Mouse (Mus musculus) midbrain, embryonic 11.5 days (tissue): ENCODE data around the gene Supt16. TPM values are rescaled to one million over a fixed set of nuclear protein-coding genes. Genes with fewer than 3 reads are reported as not detected.

Experiments used
- ATAC-seq: fragments of 200-750 bp; cut with Nextera tagmentation; 2 replicates; pipeline ENCODE4 v1.8.0; 2017; ENCODE audit warnings: moderate TSS enrichment, moderate library complexity; ENCODE audit not compliant: low FRiP score
- DNase-seq: peaks from one replicate; pipeline ENCODE4 v3.0.0; 2015; ENCODE audit warnings: low spot score; ENCODE audit errors: missing footprints
- H3K27ac ChIP-seq: fragments of 300-500 bp; sonication (generic); 2 replicates; pipeline ENCODE4 v1.5.1; 2014; ENCODE audit warnings: low read depth, low read length
- H3K27me3 ChIP-seq: fragments of 300-500 bp; sonication (generic); 2 replicates; pipeline ENCODE4 v1.6.1; 2014; ENCODE audit warnings: mild to moderate bottlenecking, low read length, moderate library complexity, mixed read lengths; ENCODE audit not compliant: control insufficient read depth, insufficient read depth
- H3K36me3 ChIP-seq: fragments of 300-500 bp; sonication (generic); 2 replicates; pipeline ENCODE4 v1.6.1; 2014; ENCODE audit warnings: mild to moderate bottlenecking, low read length, moderate library complexity, mixed read lengths; ENCODE audit not compliant: control insufficient read depth, insufficient read depth
- H3K4me1 ChIP-seq: fragments of 300-500 bp; sonication (generic); 2 replicates; pipeline ENCODE4 v1.6.1; 2014; ENCODE audit warnings: low read length; ENCODE audit not compliant: control insufficient read depth, insufficient read depth
- H3K4me2 ChIP-seq: fragments of 300-500 bp; sonication (generic); 2 replicates; pipeline ENCODE4 v1.6.1; 2014; ENCODE audit warnings: mild to moderate bottlenecking, moderate library complexity
- H3K4me3 ChIP-seq: fragments of 300-500 bp; sonication (generic); 2 replicates; pipeline ENCODE4 v1.5.1; 2014; ENCODE audit warnings: low read depth, low read length
- H3K9ac ChIP-seq: fragments of 300-500 bp; sonication (generic); 2 replicates; pipeline ENCODE4 v1.6.1; 2014; ENCODE audit warnings: low read length
- H3K9me3 ChIP-seq: fragments of 300-500 bp; sonication (generic); 2 replicates; pipeline ENCODE4 v1.6.1; 2016; ENCODE audit warnings: low read length; ENCODE audit not compliant: control insufficient read depth
- WGBS: fragments of 180-500 bp; shearing (Covaris S2); extraction: QIAGEN DNeasy Blood & Tissue Kit; methylation state at CpG from one replicate; pipeline ENCODE4 v1.1.7; 2014; 5-methylcytosine and 5-hydroxymethylcytosine counted together
- polyA plus RNA-seq: library from polyadenylated mRNA; unstranded; fragments of >200 nt; fragmentation: Nextera tagmentation; extraction: Ambion mirVana; gene quantifications from 2 replicates; pipeline ENCODE4 v1.2.1, GENCODE M21; 2014

The Supt16 gene
- polyA plus RNA-seq, 1 experiment from 2014 or later: 81.5 TPM

DNA sequence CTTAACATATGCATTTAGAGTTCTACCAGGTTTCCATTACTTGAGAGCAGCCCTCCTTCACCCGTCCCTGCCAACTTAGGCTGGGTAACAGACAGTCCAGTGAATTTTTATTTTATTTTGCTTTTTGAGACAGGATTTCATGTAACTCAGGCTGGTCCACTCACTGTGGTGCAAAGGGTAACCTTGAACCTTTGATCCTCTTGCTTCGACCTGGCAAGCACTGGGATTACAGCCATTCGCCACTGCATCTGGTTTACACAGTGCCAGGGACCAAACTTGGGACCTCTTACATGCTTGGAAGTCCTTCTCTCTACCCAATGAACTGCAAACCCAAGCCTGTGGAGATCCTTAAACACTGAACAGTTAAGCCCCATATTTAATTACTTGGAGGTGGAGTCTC, 72.6 kb downstream of the Supt16 start:
- DNase-seq (no peak), ATAC-seq (no peak)
- Histone ChIP-seq H3K36me3 (no peaks in the 10 kb centered on the region), H3K9me3 (no peaks in the 10 kb centered on the region), H3K27ac (no peak overlapping the region), H3K4me2 (no peak overlapping the region), H3K27me3 (no peaks in the 10 kb centered on the region), H3K4me3 (no peak overlapping the region), H3K4me1 (no peaks in the 10 kb centered on the region), H3K9ac (no peak overlapping the region)
- 93% methylated on average over 3 of the region's 3 CpGs for WGBS

DNA sequence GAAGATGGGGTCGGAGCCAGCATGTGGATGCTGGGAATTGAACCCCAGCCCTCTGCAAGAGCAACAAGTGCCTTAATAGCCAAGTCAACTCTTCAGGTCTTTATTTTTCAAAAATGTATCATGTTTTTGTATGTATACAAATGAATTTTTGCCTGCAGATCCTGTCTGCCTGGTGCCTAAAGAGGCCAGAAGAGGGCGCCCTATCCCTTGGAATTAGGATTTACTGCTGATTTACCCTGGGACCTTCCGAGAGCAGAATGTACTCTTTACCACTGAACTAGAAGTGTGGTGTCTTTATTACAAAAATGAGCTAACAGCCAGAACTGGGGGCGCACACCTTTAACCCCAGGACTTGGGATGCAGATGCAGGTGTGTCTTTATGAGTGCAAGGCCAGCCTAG, 73.3 kb downstream of the Supt16 start:
- Histone ChIP-seq H3K4me2 (no peak overlapping the region), H3K27me3 (no peaks in the 10 kb centered on the region), H3K27ac (no peak overlapping the region), H3K9ac (no peak overlapping the region), H3K9me3 (no peaks in the 10 kb centered on the region), H3K4me1 (peaks cover under 1% of the 10 kb centered on the region; the same call in 1 of the 2 replicates), H3K4me3 (no peak overlapping the region), H3K36me3 (no peaks in the 10 kb centered on the region)
- DNase-seq (peak; percentile 93), ATAC-seq (peak; percentile 22; the same call in 1 of the 2 replicates)
- WGBS: 22% methylated on average over 4 of the region's 4 CpGs

DNA sequence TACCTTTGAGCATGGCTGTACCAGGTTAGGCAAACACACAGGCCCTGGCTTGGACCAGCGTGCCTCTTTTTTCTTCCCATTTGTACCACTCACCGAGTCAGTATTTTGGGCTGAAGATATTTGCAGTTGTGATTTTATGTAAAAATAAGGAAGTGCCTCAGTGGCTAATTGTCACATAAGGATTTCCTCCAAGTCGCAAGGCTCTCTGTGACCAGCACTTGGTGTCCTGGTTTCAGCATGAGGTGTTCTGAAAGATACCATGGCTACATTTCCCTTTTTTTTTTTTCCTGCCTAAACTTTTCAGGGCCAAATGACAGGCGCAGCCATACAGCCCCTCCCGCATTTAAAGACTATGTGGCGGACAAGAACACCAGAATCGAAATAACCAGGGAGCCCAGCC, 77.0 kb downstream of the Supt16 start:
- 57% methylated on average over 7 of the region's 7 CpGs for WGBS
- peaks cover 6% of the 10 kb centered on the region; the same call in 1 of the 2 replicates for H3K4me1 ChIP-seq
- H3K4me3 ChIP-seq: no peak overlapping the region
- H3K9me3 ChIP-seq: no peaks in the 10 kb centered on the region
- peak overlapping the region; percentile 97; the same call in 1 of the 2 replicates for H3K4me2 ChIP-seq
- no peak overlapping the region for H3K9ac ChIP-seq
- ATAC-seq: no peak
- DNase-seq: peak; percentile 85
- H3K27ac ChIP-seq: no peak overlapping the region
- no peaks in the 10 kb centered on the region for H3K27me3 ChIP-seq
- no peaks in the 10 kb centered on the region for H3K36me3 ChIP-seq

DNA sequence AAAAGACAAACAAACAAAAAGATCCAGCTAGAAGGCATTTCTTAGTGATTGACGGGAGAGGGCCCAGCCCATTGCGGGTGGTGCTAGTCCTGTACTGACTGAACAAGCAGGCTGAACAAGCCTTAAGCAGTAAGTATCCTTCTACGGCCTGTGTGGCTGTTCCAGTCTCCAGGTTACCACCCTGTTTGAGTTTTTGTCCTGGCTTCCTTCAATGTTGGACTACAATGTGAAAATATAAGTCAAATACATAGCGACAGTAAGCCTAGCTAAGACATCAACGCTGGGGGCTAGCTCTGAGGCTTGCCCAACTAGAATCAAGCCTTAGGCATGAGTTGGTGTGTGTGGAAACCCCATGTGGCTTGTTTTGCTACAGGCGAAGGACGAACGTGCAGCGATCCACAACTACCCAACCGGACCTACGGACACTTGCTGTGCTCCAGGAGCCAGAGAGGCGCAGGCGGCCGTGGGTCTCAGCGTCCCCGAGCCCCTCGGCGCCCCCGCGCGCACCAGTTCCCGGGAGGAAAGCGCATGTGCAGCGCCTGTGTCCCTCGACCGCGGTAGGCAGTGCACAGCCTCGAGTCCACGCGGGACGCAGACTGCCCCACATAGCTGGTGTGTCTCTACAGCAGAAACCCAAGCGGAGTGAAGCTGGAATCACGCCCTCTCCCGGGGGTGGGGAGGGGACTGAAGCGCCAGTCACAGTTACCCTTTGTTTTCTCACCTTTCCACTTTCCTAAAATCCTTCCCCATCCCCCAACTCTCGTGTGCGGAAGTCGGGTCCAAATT, 78.2 kb downstream of the Supt16 start:
- 1% methylated on average over 34 of the region's 38 CpGs for WGBS
- DNase-seq (peak; percentile 98), ATAC-seq (peak; percentile 84)
- Histone ChIP-seq H3K4me2 (peak overlapping the region; percentile 97), H3K4me3 (peak overlapping the region; percentile 50), H3K9me3 (no peaks in the 10 kb centered on the region), H3K4me1 (peaks cover 6% of the 10 kb centered on the region; the same call in 1 of the 2 replicates), H3K27me3 (no peaks in the 10 kb centered on the region), H3K9ac (peak overlapping the region; percentile 84), H3K27ac (peak overlapping the region; percentile 59), H3K36me3 (no peaks in the 10 kb centered on the region)

DNA sequence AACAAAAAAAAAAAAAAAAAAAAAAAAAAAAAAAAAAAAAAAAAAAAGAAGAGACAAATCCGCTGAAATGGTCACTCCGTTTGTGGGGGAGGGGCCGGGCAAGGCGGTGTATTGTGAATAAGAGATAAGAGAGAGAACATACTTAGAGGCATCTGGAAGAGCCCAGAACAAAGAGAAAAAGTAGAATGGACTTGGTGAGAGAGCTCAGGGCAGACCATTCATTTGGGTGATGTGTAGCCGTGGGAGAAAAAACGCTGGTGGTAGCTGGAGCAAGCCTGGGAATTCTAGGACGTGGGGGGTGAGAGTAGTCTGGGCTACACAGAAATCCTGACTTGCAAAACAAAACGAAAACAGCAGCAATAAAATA, 78.8 kb downstream of the Supt16 start:
- H3K27ac ChIP-seq: peak overlapping the region; percentile 59
- H3K4me2 ChIP-seq: peak overlapping the region; percentile 97
- peak overlapping the region; percentile 84; the same call in 1 of the 2 replicates for H3K9ac ChIP-seq
- peak; percentile 30; the same call in 1 of the 2 replicates for ATAC-seq
- H3K4me3 ChIP-seq: peak overlapping the region; percentile 50; the same call in 1 of the 2 replicates
- no peak for DNase-seq
- H3K36me3 ChIP-seq: no peaks in the 10 kb centered on the region
- peaks cover 6% of the 10 kb centered on the region; the same call in 1 of the 2 replicates for H3K4me1 ChIP-seq
- H3K27me3 ChIP-seq: no peaks in the 10 kb centered on the region
- H3K9me3 ChIP-seq: no peaks in the 10 kb centered on the region
- 32% methylated on average over 8 of the region's 8 CpGs for WGBS

DNA sequence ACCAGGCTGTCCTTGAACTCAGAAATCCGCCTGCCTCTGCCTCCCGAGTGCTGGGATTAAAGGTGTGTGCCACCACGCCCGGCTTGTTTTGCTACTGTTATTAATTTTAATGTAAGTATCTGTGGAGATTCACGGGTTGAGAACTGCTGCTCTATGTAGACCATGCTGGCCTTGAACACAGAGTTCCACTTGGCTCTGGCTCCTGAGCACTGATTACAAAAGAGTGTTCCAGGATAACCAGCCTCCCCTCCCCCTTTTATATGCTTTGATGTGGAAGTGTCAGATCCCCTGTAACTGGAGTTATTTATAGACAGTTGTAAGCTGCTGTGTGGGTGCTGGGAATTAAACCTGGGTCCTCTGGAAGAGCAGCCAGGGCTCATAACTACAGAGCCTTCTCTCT, 80.0 kb downstream of the Supt16 start:
- no peak overlapping the region for H3K27ac ChIP-seq
- H3K27me3 ChIP-seq: no peaks in the 10 kb centered on the region
- H3K36me3 ChIP-seq: no peaks in the 10 kb centered on the region
- H3K4me3 ChIP-seq: no peak overlapping the region
- H3K4me1 ChIP-seq: peaks cover 6% of the 10 kb centered on the region; the same call in 1 of the 2 replicates
- WGBS: 89% methylated on average over 5 of the region's 5 CpGs
- DNase-seq (no peak), ATAC-seq (no peak)
- no peaks in the 10 kb centered on the region for H3K9me3 ChIP-seq
- no peak overlapping the region for H3K4me2 ChIP-seq
- no peak overlapping the region for H3K9ac ChIP-seq

DNA sequence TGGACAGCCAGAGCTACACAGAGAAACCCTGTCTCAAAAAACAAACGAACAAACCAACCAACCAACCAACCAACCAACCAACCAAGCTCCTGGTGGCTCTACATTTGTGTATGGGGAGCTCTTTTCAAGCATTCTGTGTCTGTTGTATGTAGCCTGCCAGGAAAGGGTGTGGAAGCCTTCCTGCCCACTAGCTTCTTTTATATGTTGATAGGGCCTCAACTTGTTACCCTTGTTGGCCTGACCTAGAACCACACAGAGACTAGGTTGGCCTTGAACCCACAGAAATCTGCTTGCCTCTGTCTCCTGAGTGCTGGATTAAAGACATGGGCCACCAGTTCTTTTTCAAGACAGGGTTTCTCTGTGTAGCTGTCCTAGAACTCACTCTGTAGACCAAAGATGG, 83.1 kb downstream of the Supt16 start:
- no peaks in the 10 kb centered on the region for H3K9me3 ChIP-seq
- no peak overlapping the region for H3K4me2 ChIP-seq
- no peak overlapping the region for H3K27ac ChIP-seq
- DNase-seq (no peak), ATAC-seq (no peak)
- 69% methylated on average over 1 of the region's 1 CpGs for WGBS
- no peaks in the 10 kb centered on the region for H3K36me3 ChIP-seq
- peaks cover 6% of the 10 kb centered on the region; the same call in 1 of the 2 replicates for H3K4me1 ChIP-seq
- no peaks in the 10 kb centered on the region for H3K27me3 ChIP-seq
- no peak overlapping the region for H3K9ac ChIP-seq
- H3K4me3 ChIP-seq: no peak overlapping the region

Other genes with a start within 250 kb of the Supt16 start
- gene Arhgef40, start 212.7 kb downstream of the Supt16 start, polyA plus RNA-seq: 50.4 and 52.8 TPM in 2 replicates
- 1.0 and 1.5 TPM in 2 replicates for gene Tmem253, start 181.8 kb downstream of the Supt16 start, polyA plus RNA-seq
- gene Zfp219, start 176.7 kb downstream of the Supt16 start, polyA plus RNA-seq: 91.9 and 110 TPM in 2 replicates
- not detected in 2 replicates for gene Olfr221, start 155.0 kb downstream of the Supt16 start, polyA plus RNA-seq
- 1,011 and 1,046 TPM in 2 replicates for gene Hnrnpc, start 93.4 kb downstream of the Supt16 start, polyA plus RNA-seq
- gene Rpgrip1, start 86.7 kb downstream of the Supt16 start, polyA plus RNA-seq: 92.3 and 105 TPM in 2 replicates
- gene Chd8, start 60.4 kb upstream of the Supt16 start, polyA plus RNA-seq: 46.7 and 52.5 TPM in 2 replicates
- gene Tox4, start 81.7 kb upstream of the Supt16 start, polyA plus RNA-seq: 50.6 and 51.2 TPM in 2 replicates
- gene Rab2b, start 82.1 kb upstream of the Supt16 start, polyA plus RNA-seq: 39.1 and 41.9 TPM in 2 replicates
- gene Mettl3, start 107.7 kb upstream of the Supt16 start, polyA plus RNA-seq: 48.2 and 52.2 TPM in 2 replicates
- 57.4 and 65.1 TPM in 2 replicates for gene Sall2, start 131.3 kb upstream of the Supt16 start, polyA plus RNA-seq
- gene Olfr1513, start 159.0 kb upstream of the Supt16 start, polyA plus RNA-seq: not detected in 2 replicates
- not detected in 2 replicates for gene Olfr1512, start 181.8 kb upstream of the Supt16 start, polyA plus RNA-seq
- gene Olfr1511, start 200.0 kb upstream of the Supt16 start, polyA plus RNA-seq: not detected in 2 replicates
- gene Olfr1510, start 217.0 kb upstream of the Supt16 start, polyA plus RNA-seq: not detected in 2 replicates
- not detected in 2 replicates for gene Olfr1509, start 245.6 kb upstream of the Supt16 start, polyA plus RNA-seq